Mouse (Mus musculus): ENCODE results near the gene Exosc8.
"Not testable (repeated sequence)": the region's sequence is repeated elsewhere in the genome, so short reads cannot be mapped to it uniquely, and the experiment has no call there.

The Exosc8 gene

GRCm38 (mm10) chr3:54735247-54736046 lies at the start of gene Exosc8, which contains the start of gene Alg5:
Exosc8 (minus strand) TSS chr3:54735393.
Alg5 (plus strand) TSS chr3:54735539.
- peak; percentile 92 for DNase-seq

- no peak for DNase-seq
These were observed 40.9 kb upstream of the Exosc8 start for GRCm38 (mm10) chr3:54775989-54776631.

GRCm38 (mm10) chr3:54773613-54774012 lies 38.4 kb upstream of the Exosc8 start:
- DNase-seq: no peak

- no peak for DNase-seq
These were observed 34.4 kb upstream of the Exosc8 start for GRCm38 (mm10) chr3:54769349-54770275.

GRCm38 (mm10) chr3:54768592-54768991 lies 33.4 kb upstream of the Exosc8 start:
- DNase-seq: no peak

GRCm38 (mm10) chr3:54766811-54767210 lies 31.6 kb upstream of the Exosc8 start:
- no peak for DNase-seq

- no peak for DNase-seq
These were observed 30.8 kb upstream of the Exosc8 start for GRCm38 (mm10) chr3:54766034-54766433.

- DNase-seq: not testable (repeated sequence)
These were observed 30.3 kb upstream of the Exosc8 start for GRCm38 (mm10) chr3:54765521-54765920.

- peak; percentile 42 for DNase-seq
These were observed 29.2 kb upstream of the Exosc8 start for GRCm38 (mm10) chr3:54764418-54764817.

GRCm38 (mm10) chr3:54761258-54761657 lies 26.1 kb upstream of the Exosc8 start:
- peak; percentile 14 for DNase-seq

GRCm38 (mm10) chr3:54760321-54761115 lies 25.3 kb upstream of the Exosc8 start:
- DNase-seq: no peak

- DNase-seq: no peak
These were observed 24.0 kb upstream of the Exosc8 start for GRCm38 (mm10) chr3:54759211-54759610.

GRCm38 (mm10) chr3:54757446-54757845 lies 22.3 kb upstream of the Exosc8 start:
- DNase-seq: no peak

GRCm38 (mm10) chr3:54756058-54756457 lies 20.9 kb upstream of the Exosc8 start:
- peak; percentile 51 for DNase-seq

GRCm38 (mm10) chr3:54755145-54756041 lies 20.2 kb upstream of the Exosc8 start, which contains the start of gene Smad9:
Smad9 (plus strand) TSS chr3:54755582.
- DNase-seq: peak; percentile 64

- no peak for DNase-seq
These were observed 18.2 kb upstream of the Exosc8 start for GRCm38 (mm10) chr3:54753411-54753810.

GRCm38 (mm10) chr3:54745799-54746198 lies 10.6 kb upstream of the Exosc8 start:
- DNase-seq: peak; percentile 34

- no peak for DNase-seq
These were observed 6.8 kb upstream of the Exosc8 start for GRCm38 (mm10) chr3:54741965-54742364.

GRCm38 (mm10) chr3:54737317-54737716 lies 2.1 kb upstream of the Exosc8 start:
- DNase-seq: no peak

- DNase-seq: no peak
These were observed 1.1 kb upstream of the Exosc8 start for GRCm38 (mm10) chr3:54736101-54736927.
